Mouse (Mus musculus) layer of hippocampus, adult 8-10 months (tissue): ENCODE measurements at regions not wholly inside any gene's neighbourhood (a gene's known extent, or its start where the extent isn't known, plus 50 kb on each side); places are given as distances from the start of the nearest gene placed in this dataset.
"Not testable (repeated sequence)": the region's sequence is repeated elsewhere in the genome, so short reads cannot be mapped to it uniquely, and the experiment has no call there.

Experiments used
- DNase-seq, 2 experiments: peaks; one replicate each; pipeline ENCODE4 v3.0.0; 2022; ENCODE audit warnings: low spot score in 2 of 2

DNA sequence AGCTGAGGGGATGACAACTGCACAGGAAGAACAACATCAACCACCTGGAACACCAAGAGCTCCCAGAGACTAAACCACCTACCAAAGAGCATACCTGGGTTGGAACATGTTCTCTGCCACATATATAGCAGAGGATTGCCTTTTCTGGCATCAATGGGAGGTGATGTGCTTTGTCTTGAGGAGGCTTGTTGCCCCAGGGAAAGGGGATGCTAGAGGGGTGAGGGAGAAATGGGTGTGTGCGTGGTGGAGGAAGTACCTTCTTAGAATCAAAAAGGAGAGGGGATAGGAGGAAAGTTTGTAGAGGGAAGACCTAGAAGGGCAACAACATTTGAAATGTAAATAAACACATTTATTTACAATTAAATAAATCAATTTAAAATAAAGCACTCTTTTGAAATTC, 358.5 kb upstream of the Pfkp start:
- no peak for DNase-seq

DNA sequence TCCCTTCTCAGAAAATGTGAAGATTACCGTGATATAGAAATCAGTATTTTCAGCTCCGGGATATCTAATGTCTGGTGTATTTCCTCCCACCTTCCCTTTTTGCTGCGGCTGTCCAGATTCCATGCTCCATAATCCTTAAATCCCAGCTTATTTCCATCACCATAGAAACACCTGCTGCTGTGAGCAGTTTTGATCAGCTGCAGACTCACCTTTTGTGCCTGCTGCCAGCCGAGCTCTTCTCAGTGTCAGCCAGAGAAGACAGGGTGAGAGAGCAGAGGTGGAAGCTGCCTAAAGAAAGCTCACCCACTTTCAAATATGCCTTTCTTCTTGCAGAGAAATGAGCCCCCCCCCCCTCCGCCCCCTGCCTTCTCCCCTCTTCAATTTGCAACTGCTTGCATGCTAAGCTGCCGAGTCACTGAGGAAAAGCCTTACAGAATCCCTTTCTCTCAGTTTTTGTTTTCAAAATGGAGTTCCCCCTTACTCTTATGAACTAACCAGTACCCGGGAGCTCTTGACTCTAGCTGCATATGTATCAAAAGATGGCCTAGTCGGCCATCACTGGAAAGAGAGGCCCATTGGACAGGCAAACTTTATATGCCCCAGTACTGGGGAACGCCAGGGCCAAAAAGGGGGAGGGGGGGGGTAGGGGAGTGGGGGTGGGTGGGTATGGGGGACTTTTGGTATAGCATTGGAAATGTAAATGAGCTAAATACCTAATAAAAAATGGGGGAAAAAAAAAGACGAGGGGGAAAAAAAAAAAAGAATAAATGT, 350.1 kb upstream of the Pfkp start:
- DNase-seq: not testable (repeated sequence)

DNA sequence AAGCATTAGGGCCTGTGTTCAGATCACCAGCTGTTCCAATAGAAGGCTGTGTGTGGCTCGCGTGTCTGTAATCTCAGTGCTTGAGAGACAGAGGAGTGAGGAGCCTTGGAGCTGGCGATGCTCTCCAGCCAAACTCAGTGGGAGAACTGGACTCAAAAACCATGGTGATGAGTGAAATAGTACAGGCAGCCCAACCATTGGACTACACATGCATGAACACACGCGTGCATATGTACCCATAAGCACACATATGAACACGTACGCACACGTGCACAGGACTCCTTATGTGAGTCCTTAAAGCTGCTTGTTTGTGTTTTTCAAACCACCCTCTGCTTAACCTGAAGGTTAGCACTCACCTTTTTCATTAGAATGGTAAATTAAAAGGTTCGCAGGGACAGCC, 349.5 kb upstream of the Pfkp start:
- DNase-seq: no peak

DNA sequence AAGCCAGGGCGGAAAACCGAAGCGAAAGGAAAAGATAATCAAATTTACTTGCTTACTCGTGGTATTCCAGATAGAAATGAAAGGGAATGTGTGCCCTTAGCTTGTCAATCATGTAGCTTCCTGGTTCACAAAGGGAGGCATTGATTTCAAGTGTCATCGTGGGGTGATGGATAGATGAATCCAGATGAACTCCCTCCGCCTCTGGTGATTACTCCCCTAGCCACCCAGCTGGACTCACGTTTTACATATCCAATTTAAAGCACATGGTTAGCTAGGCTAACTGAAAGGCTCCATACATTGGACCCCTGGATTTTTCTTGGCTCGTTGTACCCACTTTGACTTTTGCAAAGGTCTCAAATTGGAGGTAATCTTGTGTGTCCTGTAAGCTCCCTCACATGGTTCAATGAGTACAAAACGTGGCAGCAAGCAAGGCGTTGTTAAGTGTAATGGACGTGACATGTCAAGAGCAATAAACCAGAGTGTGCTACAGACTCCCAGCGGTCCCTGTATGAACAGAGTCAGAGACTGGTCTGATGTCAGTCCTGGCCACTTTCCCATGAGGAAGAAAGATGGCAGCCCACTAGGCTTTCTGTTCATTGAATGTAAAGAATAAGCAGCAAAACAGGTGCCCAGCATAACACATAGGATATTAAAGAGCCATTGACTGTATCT, 343.9 kb upstream of the Pfkp start:
- no peak for DNase-seq

DNA sequence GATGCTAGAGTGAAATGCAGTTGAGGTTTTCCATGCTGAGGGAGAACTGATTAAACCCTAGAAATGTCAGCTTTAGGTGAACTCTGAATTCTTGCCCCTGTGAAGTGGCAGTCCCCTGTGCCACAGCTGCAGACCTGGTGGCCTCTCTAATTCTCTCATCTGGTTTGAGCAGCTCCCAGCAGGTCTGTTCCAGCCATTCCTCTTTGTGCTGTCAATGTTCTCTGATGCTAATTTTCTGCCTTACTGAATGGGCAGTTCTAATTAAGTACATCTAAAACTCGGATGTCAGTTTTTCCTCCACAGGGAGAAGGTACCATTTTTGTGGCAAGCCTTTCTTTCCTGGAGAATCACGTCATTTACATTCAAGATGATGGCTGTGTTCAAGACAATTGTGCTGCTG, 343.1 kb upstream of the Pfkp start:
- no peak for DNase-seq

DNA sequence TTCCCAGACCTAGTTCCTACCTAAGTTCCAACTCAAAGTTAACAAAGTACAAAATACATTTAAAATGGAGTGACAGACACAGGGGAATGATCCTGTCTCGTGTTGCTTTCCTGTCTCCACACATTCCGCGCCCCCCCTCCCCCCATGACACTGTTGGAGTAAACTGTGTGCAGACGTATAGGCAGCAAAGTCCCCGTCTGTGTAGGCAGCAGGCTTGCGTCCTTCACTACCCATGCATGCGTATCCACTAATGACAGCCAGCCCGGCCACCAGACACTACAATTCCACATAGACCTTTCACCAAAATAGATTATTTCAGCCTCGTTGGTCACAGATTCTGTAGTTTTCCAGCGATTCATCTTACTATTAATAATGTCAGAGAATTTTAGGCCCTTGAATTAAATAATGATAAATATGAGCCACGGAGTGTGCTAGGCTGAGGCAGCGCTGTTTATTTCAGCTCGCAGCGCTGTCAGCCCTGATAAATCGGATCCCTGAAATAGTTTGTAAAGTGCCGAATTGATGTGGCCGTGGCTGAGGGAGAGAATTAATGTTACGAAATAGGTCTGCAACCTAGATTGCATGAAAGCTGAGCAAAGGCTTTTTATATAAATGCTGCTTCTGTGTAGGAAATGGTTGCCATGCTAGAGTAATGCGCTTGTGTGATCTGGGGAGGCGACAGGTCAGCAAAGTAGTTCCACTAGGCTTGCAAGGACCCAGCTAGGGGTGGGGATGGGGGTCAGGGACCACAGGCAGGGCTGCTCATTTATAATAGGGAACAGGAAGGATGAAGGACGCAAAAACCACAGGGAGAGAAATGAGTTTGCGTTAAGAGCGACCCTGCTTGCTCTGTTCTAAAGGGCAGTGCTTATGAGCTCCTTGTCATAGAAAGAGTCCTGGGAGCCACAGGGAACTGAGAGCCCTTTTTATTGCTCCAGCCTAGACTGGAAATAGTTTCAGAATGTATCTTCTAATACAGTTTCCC, 336.7 kb upstream of the Pfkp start:
- no peak for DNase-seq

DNA sequence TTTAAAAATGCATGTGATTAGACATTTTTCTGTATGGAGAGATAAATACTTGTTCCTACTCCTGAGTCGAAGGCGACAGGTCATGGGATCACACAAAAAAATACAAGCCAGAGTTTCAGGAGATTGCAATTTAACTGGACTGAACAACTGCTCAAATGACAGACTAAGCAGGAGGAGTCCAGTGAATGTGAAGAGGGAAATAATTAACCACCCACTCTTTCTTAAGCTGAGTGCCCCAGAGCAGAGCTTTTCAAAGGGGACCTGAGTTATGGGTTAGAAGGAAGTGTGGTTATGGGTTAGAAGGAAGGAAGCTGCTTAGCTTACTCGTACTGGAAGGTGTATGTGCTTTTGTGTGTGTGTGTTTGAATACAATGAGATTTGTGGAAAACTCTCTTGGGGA, 307.1 kb upstream of the Pfkp start:
- DNase-seq: no peak

DNA sequence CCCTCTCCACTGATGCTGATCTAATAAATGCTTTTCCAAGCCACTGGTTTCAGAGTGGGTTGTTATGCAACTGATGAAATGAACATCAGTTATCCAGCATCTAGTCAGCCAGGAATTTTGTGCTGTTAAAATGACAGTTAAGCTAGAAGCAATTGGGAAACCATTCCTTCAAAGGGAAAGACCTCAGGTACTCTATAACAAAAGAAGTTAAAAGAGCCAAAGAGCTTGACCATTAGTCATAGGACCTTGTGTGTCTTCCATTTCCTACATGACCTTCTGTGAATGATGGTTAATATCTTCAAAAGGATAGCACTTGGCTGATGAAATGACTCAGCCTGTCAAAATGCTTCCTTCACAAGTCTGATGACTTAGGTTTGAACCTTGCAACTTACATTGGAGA, 275.6 kb upstream of the Pfkp start:
- no peak for DNase-seq

DNA sequence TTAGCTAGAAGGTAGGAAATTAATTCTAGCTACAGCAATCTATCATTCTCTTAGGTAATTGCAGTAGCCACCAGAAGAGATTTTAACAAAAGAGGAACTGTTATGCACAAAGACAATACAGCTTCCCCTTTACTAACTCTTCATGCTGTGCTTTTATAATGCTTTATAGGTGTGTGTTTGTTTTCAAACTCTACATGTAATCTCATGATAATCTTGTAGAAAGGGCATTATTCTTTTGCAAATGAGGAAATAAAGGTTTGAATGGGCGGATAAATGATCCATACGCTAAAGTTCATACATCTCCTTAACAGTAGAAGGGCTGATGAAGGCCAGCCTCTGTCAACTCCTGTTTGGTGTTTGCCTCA, 273.8 kb upstream of the Pfkp start:
- no peak for DNase-seq

DNA sequence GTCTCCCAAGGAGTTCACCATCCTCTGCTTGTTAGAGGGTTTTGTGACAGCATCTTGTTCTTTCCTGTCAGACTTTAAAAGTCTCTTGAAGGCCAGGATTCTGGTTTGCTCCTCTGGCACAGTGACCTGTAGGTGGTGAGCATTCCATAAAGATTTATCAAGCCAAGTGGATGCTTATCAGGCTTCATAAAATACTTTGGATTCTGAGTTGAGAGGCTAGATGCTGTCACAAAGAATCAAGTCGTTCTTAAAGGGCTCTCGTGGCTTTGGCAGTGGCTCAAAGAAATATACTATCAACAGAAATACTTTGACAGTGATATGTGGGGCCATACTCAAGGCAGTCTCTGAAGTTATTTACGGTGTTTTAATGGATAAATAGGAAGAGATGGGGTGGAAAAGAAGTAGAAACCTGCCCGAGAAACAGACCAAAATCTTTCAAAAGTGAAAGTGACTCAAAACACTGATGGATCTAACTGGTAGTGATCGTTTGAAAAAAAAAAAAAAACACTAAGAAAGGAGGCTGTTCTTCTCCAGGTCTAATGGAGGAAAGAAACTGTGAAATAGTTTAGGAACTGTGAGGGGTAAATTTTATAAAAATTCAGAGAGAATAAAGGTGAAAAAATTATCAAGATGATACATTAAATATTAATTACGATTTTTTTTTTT, 273.2 kb upstream of the Pfkp start:
- no peak for DNase-seq

DNA sequence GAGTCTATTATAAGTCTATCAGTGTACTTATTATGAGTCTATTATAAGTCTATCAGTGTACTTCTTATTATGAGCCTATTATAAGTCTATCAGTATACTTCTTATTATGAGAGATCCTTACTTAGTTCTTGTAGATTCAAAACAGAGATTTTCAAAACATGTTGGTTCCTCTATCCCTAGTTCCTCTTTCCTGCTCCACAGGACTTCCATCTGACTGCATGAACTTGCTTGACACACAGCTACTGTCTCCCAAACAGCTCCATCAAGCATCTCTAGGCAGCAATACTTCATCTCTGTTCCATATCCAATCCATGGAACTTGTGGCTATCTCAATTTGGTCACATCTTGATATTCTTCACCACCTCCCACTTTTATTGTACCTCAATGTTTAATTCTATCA, 257.4 kb upstream of the Pfkp start:
- DNase-seq: no peak

DNA sequence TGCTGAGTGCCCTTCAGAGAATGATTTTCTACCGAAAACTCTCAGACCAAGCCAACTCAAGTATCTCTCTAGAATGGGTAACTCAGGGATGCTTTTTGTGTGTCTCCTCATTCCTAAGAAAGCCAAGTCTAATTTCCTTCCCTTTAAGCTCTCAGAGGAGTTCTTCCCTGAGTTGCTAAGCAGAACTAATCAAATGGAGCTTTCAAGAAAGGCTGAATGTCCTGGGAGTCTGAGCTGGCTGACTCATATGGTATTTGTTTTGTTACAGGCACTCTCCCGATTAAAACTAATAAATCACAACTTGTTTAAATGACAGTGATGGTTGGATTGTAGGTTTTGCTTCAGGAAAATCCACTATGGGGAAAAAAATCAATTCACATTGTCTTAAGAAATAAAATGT, 253.1 kb upstream of the Pfkp start:
- no peak for DNase-seq

DNA sequence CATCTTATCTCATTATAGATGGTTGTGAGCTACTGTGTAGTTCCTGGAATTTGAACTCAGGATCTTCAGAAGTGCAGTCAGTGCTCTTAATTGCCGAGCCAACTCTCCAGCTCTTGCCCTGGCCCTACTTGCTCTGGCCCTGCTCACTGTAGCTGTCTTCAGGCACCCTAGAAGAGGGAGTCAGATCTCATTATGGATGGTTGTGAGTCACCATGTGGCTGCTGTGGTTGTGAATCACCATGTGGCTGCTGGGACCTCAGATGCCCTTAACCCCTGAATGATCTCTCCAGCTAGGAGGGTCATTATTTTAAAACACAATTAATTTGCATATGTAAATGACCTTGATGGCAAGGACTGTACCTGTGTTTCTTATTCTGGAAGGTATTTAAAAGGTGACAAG, 249.1 kb upstream of the Pfkp start:
- DNase-seq: no peak

DNA sequence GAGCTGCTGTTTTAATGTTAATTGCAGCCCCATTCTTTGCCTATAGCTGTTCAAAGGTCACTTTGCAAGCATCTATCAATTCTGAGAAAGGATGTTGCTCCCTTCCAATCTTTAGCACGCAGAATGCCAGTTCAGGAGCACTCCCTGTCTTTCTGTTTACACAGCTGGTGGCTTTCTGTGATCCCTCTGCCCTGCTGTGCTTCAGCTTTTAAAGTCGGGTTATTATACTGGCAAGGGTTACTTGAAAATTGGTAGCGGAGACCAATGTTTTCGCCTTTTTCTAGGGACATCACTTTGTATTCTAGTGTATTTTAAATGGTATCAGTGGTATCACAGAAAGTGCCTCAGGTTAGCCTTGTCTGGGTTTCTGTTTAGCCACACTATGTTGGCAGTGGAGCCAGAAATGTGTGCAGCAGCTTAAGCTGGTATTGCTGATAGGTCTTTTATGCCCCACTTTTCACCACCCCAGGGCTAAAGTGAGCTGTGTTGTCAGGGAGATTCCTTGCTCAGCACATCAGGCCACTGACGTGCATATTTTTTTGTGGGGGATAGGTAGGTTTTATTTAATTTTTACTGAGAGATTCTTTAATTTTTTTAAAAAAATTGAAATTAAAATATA, 243.0 kb upstream of the Pfkp start:
- DNase-seq: no peak

DNA sequence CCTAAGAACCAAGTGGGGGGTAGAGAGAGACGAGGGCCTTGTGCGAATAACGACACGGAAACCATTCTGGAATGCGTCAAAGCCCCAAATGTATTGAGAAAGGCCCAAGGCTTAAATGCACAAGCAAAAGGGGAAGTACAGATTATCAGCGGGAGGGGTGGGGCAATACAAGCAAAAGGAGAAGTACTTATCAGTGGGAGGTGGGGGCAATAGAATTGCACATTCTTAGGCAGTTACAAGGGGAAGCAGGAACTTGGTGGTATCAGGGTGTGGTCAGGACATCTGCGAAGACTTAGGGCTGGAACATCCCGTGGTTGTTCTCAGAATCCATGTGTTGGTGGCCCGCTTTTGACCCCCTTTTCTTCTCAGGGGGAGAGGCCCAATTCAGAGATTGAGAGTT, 240.9 kb upstream of the Pfkp start:
- DNase-seq: not testable (repeated sequence)

DNA sequence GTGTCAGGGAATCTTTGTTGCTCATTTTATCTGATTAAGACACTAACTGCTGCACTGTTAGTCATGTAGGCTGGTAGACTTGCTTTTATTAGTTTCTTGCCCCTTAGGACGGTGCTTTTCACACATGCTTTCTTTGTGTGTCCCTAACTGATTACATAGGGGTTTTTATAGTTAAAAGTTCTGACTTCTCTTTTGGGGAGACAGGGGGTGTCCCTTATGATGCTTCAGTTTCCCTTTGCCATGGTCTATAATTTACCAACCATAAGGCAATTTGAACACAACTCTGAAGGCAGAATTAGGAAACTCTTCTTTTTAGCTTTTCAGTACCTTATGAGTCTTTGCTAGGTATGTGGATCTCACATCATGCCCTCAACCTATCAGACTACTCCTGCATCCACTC, 239.8 kb upstream of the Pfkp start:
- no peak for DNase-seq

DNA sequence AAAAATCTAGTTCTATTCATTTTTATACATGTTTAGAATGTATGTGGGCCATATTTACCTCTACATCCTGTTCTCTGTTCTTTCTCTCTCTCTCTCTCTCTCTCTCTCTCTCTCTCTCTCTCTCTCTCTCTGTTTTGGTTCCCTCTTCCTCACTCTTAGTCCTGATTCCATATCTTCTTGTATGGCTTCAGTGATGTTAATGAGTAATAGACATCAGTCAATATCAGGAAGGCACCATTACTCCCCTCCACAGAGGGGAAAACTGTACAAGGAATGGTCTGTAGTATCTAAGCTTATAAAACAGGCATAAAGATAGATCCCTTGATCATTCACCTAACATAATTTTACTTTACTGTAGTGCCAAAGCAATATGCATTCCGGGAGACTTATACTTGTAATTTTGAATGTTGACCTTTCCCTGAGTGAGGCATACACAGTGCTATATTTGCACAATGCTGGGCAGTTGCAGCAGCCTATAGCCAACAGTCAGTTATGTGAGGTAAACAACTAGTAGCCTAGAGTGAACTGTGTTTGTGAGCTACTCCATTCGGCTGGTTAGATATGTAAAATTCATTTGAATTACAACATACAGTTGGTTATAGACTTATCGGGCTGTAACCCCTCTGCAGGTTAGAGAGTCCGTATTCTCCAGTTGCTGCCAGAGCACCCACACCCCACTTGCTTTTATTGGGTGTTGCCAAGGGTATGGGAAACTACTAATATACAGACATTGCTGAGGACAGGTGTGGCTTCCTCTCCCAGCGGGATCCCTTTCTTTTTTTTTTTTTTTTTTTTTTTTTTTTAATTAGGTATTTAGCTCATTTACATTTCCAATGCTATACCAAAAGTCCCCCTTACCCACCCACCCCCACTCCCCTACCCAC, 228.7 kb upstream of the Pfkp start:
- DNase-seq: no peak

DNA sequence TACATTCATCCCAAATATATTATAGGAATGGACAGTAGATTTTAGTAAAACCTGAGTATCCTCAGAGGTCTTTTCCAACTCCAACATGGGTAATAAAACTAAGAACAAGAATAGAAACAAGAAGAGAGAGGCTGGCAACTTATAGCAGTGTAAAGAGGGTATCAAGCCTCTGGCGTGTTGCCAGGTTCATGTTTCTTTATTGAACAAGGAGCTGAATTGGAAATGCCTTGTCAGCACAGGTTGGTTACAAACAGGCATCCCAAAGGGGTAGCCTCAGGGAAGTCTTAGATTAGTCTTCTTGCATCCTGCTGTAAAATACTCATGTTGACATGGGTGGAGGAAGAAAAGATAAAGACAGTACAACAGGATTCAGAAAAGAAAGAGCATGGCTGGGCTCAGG, 213.6 kb upstream of the Pfkp start:
- DNase-seq: no peak

DNA sequence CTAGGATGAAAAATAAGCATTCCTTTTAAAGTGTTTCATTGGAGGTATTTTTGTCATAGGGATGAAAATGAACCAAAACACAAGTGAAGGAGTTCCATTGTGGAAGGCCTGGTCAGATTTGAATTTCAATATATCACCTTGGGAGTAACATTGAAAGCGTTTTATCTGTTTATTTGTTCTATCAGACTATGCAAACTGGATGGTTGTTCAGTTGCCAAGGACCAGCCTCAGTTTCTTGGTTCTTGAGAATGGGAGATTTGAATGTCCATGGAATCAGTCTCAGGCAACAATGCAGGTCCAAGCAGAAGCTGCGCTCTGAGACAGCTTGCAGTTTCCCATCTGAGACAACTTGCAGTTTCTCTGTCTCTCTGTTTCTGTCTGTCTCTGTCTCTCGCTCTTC, 211.0 kb upstream of the Pfkp start:
- DNase-seq: no peak
